Mouse (Mus musculus) MEL-GATA-1-ER (cell line): ENCODE measurements around the gene Sugt1.

Experiments
- DNase-seq: peaks from one replicate; pipeline ENCODE4 v3.0.0-alpha.2; 2012; ENCODE audit warnings: low read depth; ENCODE audit errors: extremely low read depth

Gene Sugt1

GRCm38 (mm10) chr14:79673083-79674013 is 85.9 kb downstream of the Sugt1 start:
- DNase-seq, result no peak

DNA sequence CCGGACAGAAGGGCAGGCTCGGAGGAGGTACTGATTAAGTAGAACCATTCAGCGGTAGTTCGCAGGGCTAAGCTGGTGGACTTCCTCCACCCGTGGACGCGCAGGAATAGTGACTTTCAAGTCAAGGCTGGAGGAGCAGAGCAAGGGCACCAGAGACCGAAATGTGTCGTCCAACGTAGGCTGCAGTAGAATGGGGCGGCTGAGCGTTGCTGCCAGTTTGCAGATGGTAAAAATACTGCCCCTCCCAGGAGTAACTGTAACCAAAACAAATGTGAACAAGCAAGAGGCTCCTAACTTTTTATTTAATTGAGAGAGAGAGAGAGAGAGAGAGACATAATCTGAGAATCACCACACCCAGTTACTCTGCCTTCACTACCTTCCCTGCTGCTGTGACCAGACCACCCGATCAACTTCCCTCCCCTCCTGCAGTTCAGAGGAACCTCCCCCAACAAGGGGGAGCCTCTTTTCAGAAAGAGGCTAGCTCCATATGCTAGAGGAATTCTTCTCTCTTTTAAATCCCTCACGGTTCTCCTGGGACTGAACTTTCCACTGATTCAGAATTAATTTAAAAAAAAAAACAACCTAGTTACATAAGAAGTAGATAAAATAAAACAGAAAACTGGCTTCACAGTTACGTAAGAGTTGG is 89.7 kb downstream of the Sugt1 start:
- no peak for DNase-seq

DNA sequence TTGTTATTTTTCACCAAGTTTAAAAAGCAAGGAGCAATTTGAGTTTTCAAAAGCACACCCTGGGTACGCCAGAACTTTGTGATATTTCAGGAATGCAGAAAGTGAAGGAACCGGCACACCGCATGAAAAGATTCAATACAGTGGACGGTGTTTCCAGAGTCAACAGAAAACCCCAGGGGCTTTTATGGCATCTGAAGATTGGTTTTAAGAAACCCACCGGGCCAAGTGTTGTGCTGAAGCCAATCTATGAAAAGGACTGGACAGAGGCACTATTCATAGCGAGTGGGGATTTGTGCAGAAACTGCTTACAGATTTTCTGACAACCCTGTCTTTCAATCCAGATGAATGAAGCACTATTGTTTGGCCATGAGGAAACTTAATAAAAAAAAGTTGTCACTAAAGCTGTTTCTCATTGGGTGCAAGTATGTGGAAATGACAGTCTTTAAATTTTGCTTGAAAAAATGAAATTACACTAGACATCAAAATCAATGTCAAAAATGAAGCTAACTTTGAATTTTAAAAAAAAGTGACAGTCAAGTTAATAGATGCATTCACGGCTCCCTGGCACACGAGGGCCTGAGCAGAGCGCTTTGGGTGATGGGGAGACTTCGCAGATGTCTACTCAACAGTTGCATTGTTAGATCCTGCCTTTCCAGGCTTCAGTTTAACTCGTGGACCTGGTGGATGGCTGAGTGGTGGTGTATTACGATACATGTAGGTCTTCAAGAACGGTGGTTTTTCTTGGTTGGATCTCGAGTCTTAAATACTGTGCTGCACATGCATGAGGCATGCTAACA is 90.6 kb downstream of the Sugt1 start:
- DNase-seq, result no peak

- DNase-seq, result no peak
These were observed 93.2 kb downstream of the Sugt1 start for GRCm38 (mm10) chr14:79680652-79681051.
